Mouse (Mus musculus): Measurements from ENCODE around the gene Wdr31.

GRCm38 (mm10) chr4:62502969-62503368 is 32.3 kb upstream of the Wdr31 start:
- TF ChIP-seq GATA1 (IDR thresholded peaks at IDR 0.05; ENCODE audit: borderline replicate concordance, low read length) (no peak), FLI1 (IDR thresholded peaks at IDR 0.05; ENCODE audit: low read length) (no peak)

Data from megakaryocyte, embryonic 14.5 days (primary cell).